Mouse (Mus musculus): ENCODE data around the gene Usp12. TPM values are rescaled to one million over a fixed set of nuclear protein-coding genes. Genes with fewer than 3 reads are reported as not detected.

The Usp12 gene
- total and polyA plus RNA-seq, 3 experiments = 24.5 TPM; not detected in 1

DNA sequence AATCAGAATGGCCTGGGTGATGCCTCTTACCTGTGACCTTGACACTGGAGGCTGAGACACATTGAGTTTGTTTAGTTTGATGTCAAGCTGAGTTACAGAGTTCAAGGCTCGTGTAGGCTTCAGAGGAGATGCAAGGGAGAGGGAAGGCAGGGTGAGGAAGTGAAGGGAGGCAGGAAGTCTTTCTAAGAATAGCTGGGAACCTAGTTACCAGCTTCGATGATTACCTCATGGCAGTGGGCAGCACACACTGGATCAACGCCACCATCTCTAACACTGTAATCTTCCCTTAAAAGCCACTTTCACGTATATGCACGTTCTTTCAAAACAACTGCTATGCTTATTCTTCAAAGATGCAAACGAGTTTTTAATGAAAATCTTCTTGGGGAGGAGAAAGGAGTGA lies 36.9 kb downstream of the Usp12 start:
- Histone ChIP-seq H3K79me2 (ENCODE audit: control insufficient read depth, insufficient read depth, low read length, poor library complexity) (no peaks in the 10 kb centered on the region), H3K36me3 (ENCODE audit: control insufficient read depth in 1 of 2, insufficient read depth in 2 of 2, low read length in 2 of 2) (peaks cover 0 to 8% of the 10 kb centered on the region in 2 experiments; a peak in 2 of 4 replicates), H3K9ac (ENCODE audit: control insufficient read depth, low read depth, low read length, poor library complexity, severe bottlenecking) (no peak overlapping the region), H3K9me3 (replicated peaks; ENCODE audit: insufficient read depth, low read length) (no peaks in the 10 kb centered on the region), H3K4me3 (ENCODE audit: control insufficient read depth in 1 of 2, insufficient read depth in 1 of 2, low read depth in 2 of 2, low read length in 2 of 2) (no peak overlapping the region), H3K27me3 (ENCODE audit: control insufficient read depth in 1 of 2, insufficient read depth in 2 of 2, low read length in 2 of 2) (no peaks in the 10 kb centered on the region), H3K27ac (ENCODE audit: control insufficient read depth, low read depth, low read length) (no peak overlapping the region), H3K4me1 (ENCODE audit: control insufficient read depth in 1 of 2, insufficient read depth in 2 of 2, low read length in 2 of 2) (no peaks in the 10 kb centered on the region)
- TF ChIP-seq MAX (IDR thresholded peaks at IDR 0.05; ENCODE audit: low read length) = no peak
- TF ChIP-seq TBP (IDR thresholded peaks at IDR 0.05; ENCODE audit: low read depth, low read length) = no peak
- TF ChIP-seq RCOR1 (IDR thresholded peaks at IDR 0.05; ENCODE audit: low read depth, low read length) = no peak
- no peak for TF ChIP-seq EP300 (IDR thresholded peaks at IDR 0.05; ENCODE audit: low read depth in 1 of 2, low read length in 2 of 2)
- TF ChIP-seq POLR2A (IDR thresholded peaks at IDR 0.05; ENCODE audit: control insufficient read depth in 1 of 2, insufficient read depth in 1 of 2, low read depth in 1 of 2, low read length in 2 of 2, poor library complexity in 1 of 2) = no peak
- no peak for TF ChIP-seq POLR2AphosphoS2 (IDR thresholded peaks at IDR 0.05; ENCODE audit: low read length)
- no peak for TF ChIP-seq NRF1 (IDR thresholded peaks at IDR 0.05; ENCODE audit: insufficient read depth, low read depth, low read length, poor library complexity, severe bottlenecking)
- no peak for TF ChIP-seq CHD2 (IDR thresholded peaks at IDR 0.05; ENCODE audit: low read length)
- no peak for TF ChIP-seq USF1 (IDR thresholded peaks at IDR 0.05; ENCODE audit: low read depth, low read length)
- no peak for TF ChIP-seq RAD21 (IDR thresholded peaks at IDR 0.05; ENCODE audit: low read depth, low read length)
- no peak for DNase-seq (ENCODE audit: low read depth, low spot score)

DNA sequence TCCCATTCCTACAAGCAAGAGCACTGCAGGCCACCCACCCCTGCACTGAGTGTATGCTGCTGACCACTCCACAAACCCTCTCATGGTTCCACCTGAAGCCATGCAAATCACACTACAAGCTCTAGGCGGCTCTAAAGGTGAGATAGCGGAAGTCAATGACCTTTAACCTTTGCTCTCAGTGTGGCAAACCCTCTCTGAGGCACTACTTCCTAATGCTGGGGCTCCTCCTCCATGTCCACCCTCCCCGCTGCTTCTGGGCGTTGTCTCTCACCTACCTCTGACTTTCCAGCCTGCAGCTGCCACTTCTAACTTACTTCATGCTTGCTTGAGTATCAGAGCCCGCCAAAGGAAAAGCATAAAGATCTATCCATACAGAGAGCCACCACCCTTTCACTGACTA lies 37.5 kb downstream of the Usp12 start:
- no peak for DNase-seq (ENCODE audit: low read depth, low spot score)
- no peaks in the 10 kb centered on the region for H3K79me2 ChIP-seq (ENCODE audit: control insufficient read depth, insufficient read depth, low read length, poor library complexity)
- H3K4me3 ChIP-seq (ENCODE audit: control insufficient read depth in 1 of 2, insufficient read depth in 1 of 2, low read depth in 2 of 2, low read length in 2 of 2) = no peak overlapping the region
- H3K27me3 ChIP-seq (ENCODE audit: control insufficient read depth in 1 of 2, insufficient read depth in 2 of 2, low read length in 2 of 2) = no peaks in the 10 kb centered on the region
- no peak overlapping the region for H3K27ac ChIP-seq (ENCODE audit: control insufficient read depth, low read depth, low read length)
- H3K9ac ChIP-seq (ENCODE audit: control insufficient read depth, low read depth, low read length, poor library complexity, severe bottlenecking) = no peak overlapping the region
- TF ChIP-seq UBTF (IDR thresholded peaks at IDR 0.05; ENCODE audit: borderline replicate concordance, insufficient read depth, low read depth, low read length) (no peak), ELF1 (IDR thresholded peaks at IDR 0.05; ENCODE audit: low read depth, low read length) (no peak), TCF12 (IDR thresholded peaks at IDR 0.05; ENCODE audit: low read depth, low read length) (no peak), CTCF (IDR thresholded peaks at IDR 0.05 in 2 of 3, conservative IDR thresholded peaks at IDR 0.05 in 1 of 3; ENCODE audit: control insufficient read depth in 1 of 3, insufficient read depth in 1 of 3, low read depth in 2 of 3, low read length in 3 of 3, poor library complexity in 1 of 3, severe bottlenecking in 1 of 3) (no peak), MYB (IDR thresholded peaks at IDR 0.05; ENCODE audit: low read depth, low read length) (no peak), CHD2 (IDR thresholded peaks at IDR 0.05; ENCODE audit: low read length) (no peak), USF1 (IDR thresholded peaks at IDR 0.05; ENCODE audit: low read depth, low read length) (no peak), BHLHE40 (IDR thresholded peaks at IDR 0.05; ENCODE audit: borderline replicate concordance, low read depth, low read length) (no peak), EP300 (IDR thresholded peaks at IDR 0.05; ENCODE audit: low read depth in 1 of 2, low read length in 2 of 2) (no peak)
- no peaks in the 10 kb centered on the region for H3K9me3 ChIP-seq (replicated peaks; ENCODE audit: insufficient read depth, low read length)
- H3K36me3 ChIP-seq (ENCODE audit: control insufficient read depth in 1 of 2, insufficient read depth in 2 of 2, low read length in 2 of 2) = peaks cover 0 to 6% of the 10 kb centered on the region in 2 experiments; a peak in 2 of 4 replicates
- no peaks in the 10 kb centered on the region for H3K4me1 ChIP-seq (ENCODE audit: control insufficient read depth in 1 of 2, insufficient read depth in 2 of 2, low read length in 2 of 2)
